Mouse (Mus musculus) heart, embryonic 15.5 days (tissue): ENCODE data around the gene Kif6. TPM values are rescaled to one million over a fixed set of nuclear protein-coding genes. Genes with fewer than 3 reads are reported as not detected.

ENCODE experiments used
- ATAC-seq: fragments of 200-750 bp; cut with Nextera tagmentation; replicated peaks from 2 replicates; pipeline ENCODE4 v1.8.0; 2017; ENCODE audit warnings: low read depth, moderate TSS enrichment; ENCODE audit not compliant: insufficient number of reproducible peaks, insufficient read depth, low FRiP score
- H3K27ac ChIP-seq: fragments of 300-500 bp; sonication (generic); 2 replicates; pipeline ENCODE4 v1.5.1; 2015; ENCODE audit warnings: mild to moderate bottlenecking, inconsistent platforms
- H3K27me3 ChIP-seq: fragments of 300-500 bp; sonication (generic); 2 replicates; pipeline ENCODE4 v1.6.1; 2015; ENCODE audit warnings: inconsistent platforms
- H3K36me3 ChIP-seq: fragments of 300-500 bp; sonication (generic); 2 replicates; pipeline ENCODE4 v1.6.1; 2015; ENCODE audit warnings: mild to moderate bottlenecking, inconsistent platforms
- H3K4me1 ChIP-seq: fragments of 300-500 bp; sonication (generic); replicated peaks from 2 replicates; pipeline ENCODE4 v1.6.1; 2015; ENCODE audit warnings: inconsistent platforms
- H3K4me2 ChIP-seq: fragments of 300-500 bp; sonication (generic); 2 replicates; pipeline ENCODE4 v1.6.1; 2015; ENCODE audit warnings: inconsistent platforms, mild to moderate bottlenecking, moderate library complexity
- H3K4me3 ChIP-seq: fragments of 300-500 bp; sonication (generic); 2 replicates; pipeline ENCODE4 v1.5.1; 2015; ENCODE audit warnings: mild to moderate bottlenecking, inconsistent platforms
- H3K9ac ChIP-seq: fragments of 300-500 bp; sonication (generic); 2 replicates; pipeline ENCODE4 v1.6.1; 2015; ENCODE audit warnings: mild to moderate bottlenecking, inconsistent platforms
- H3K9me3 ChIP-seq: fragments of 300-500 bp; sonication (generic); replicated peaks from 2 replicates; pipeline ENCODE4 v1.6.1; 2016; ENCODE audit warnings: inconsistent platforms
- WGBS: fragments of 180-500 bp; shearing (Covaris S2); methylation state at CpG from one replicate; pipeline ENCODE4 v1.1.7; 2015; ENCODE audit warnings: mixed read lengths; 5-methylcytosine and 5-hydroxymethylcytosine counted together
- polyA plus RNA-seq: library from polyadenylated mRNA; unstranded; fragments of >200 nt; fragmentation: Nextera tagmentation; extraction: Ambion mirVana; gene quantifications from 2 replicates; pipeline ENCODE4 v1.2.1, GENCODE M21; 2015

Gene Kif6
- polyA plus RNA-seq: 1.7 and 1.9 TPM in 2 replicates

DNA sequence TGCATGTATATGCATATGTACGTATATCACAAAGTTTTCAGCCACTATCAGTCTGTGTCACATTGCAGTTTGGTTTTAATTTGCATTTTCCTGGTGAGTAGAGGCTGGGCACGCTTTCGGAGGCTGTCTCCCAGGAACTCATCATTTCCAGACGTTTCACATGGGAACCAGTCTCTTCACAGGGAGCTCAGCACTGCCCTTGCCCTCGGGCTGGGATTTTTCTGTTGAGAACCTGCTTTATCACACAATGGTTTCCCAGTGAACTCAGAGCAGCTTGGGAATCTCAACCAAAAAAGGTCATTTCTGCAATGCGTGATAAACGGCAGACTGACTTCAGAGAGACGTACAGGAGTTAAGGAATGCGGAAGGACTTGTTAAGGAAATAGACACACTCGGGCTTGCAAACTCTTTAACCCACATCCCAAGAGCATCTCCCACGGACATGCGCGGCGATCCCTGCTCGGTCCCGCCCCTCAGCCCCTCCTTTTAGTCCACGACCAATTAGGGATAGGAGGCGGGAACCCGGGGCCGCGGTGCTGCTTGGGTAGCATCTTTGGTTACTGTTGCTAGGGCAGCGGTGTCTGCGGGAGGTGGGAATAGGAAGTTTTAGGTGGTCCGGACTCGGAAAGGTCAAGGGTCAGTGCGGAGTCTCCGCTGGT, at the start of gene Kif6:
TSS of gene Kif6 (plus strand) at position 560 of the 659 bp plus-strand sequence.
- Histone ChIP-seq H3K4me3 (peak within 1 kb of the TSS; percentile 69), H3K4me1 (peaks cover 5% of the 10 kb centered on the region; the same call in 1 of the 2 replicates), H3K27ac (0 out of 2 replicates have a peak within 1 kb of the TSS, but pooled peaks have one; percentile 44), H3K27me3 (no peaks in the 10 kb centered on the region), H3K9ac (peak within 1 kb of the TSS; percentile 58), H3K36me3 (no peaks in the 10 kb centered on the region), H3K9me3 (no peaks in the 10 kb centered on the region), H3K4me2 (peak within 1 kb of the TSS; percentile 94)
- peak; percentile 92 for ATAC-seq
- WGBS: 3% methylated on average over 27 of the region's 27 CpGs

DNA sequence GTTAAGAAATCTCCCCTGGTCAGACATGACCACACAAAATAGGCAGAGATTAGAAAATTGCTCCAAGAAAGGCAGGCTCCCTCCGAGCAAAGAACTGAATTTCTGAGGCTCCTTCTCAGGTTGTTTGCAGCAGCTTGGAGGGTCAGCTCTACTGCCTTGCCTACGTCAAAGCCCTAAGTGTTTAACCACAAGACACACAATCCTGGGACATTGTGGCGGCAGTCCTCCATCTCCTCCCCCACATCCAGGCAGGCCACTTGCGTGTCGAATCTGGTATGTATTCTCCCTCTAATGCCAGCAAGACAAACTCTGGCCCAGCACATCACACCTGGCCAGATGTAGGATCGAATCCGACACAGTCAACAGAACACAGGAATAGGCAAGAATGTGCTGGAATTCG, 46.2 kb upstream of the Kif6 start:
- H3K4me2 ChIP-seq: no peak overlapping the region
- H3K27me3 ChIP-seq: peaks cover 5% of the 10 kb centered on the region; the same call in 1 of the 2 replicates
- WGBS: 77% methylated on average over 8 of the region's 8 CpGs
- H3K9ac ChIP-seq: no peak overlapping the region
- H3K4me1 ChIP-seq: peaks cover 6% of the 10 kb centered on the region
- no peaks in the 10 kb centered on the region for H3K36me3 ChIP-seq
- H3K27ac ChIP-seq: no peak overlapping the region
- no peak overlapping the region for H3K4me3 ChIP-seq
- no peak for ATAC-seq
- H3K9me3 ChIP-seq: no peaks in the 10 kb centered on the region

DNA sequence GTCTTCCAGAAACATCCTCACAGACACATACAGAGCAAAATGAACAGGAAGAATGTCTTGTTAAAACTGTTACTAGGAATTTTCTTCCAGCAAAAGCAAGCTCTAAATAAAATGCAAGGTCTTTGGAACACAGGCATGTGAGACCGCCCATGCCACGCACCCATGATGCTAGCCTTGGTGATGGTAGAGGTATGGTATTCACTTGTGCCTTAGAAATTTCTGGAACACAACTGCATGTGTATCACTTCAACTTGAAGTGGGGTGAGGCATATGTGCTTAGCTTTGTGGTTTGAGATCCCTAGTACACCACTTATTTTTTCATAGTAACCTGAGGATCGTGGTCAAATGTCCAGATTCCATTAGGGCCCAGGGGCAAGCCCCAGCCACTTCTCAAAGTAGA, 37.6 kb upstream of the Kif6 start:
- H3K4me3 ChIP-seq: no peak overlapping the region
- no peaks in the 10 kb centered on the region; the same call in 1 of the 2 replicates for H3K9me3 ChIP-seq
- over 99% methylated on average over 3 of the region's 3 CpGs for WGBS
- H3K27ac ChIP-seq: no peak overlapping the region
- H3K9ac ChIP-seq: no peak overlapping the region
- H3K4me2 ChIP-seq: no peak overlapping the region
- H3K4me1 ChIP-seq: no peaks in the 10 kb centered on the region
- H3K27me3 ChIP-seq: no peaks in the 10 kb centered on the region
- no peaks in the 10 kb centered on the region for H3K36me3 ChIP-seq
- ATAC-seq: no peak

DNA sequence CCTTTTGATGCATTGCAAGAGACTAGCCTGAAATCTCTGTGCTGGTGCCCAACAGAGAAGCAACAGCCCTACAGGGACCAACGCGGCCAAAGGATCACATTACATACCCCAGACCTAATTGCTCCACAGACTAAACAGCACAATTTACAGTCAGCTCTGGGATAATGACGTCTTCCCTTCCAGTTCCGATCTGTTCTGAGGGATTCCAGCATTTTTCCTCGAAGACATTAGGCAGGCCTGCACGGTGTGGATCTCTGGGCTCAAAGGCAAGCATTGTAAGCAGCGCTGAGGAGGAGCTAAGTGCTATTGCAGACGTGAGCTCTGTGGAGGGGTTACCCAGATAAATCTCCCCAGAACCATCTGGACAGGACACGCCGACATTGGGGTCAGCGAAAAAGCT, 32.5 kb upstream of the Kif6 start:
- WGBS: 52% methylated on average over 11 of the region's 11 CpGs
- no peak overlapping the region for H3K27ac ChIP-seq
- ATAC-seq: no peak

DNA sequence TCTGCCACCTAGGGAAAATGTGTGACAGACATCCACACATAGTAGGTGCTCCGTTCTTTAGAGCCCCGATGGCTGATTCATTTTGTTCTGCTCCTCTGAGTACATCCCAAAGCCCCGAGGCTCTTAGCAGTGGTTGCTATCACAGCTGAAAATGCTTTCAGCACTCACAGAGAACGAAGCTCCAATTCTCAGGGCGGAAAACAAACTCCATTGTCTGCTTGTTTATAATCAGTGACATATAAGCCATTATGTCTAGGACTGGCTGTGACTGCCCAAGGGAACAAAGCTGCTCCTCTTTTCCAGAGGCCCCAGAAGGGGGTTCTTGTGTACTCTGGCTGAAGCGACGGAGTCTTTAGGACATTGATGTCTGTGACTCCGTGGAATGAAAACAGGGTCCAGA, 24.9 kb upstream of the Kif6 start:
- Histone ChIP-seq H3K4me2 (no peak overlapping the region), H3K9me3 (no peaks in the 10 kb centered on the region), H3K9ac (no peak overlapping the region), H3K27me3 (no peaks in the 10 kb centered on the region), H3K27ac (no peak overlapping the region), H3K4me1 (no peaks in the 10 kb centered on the region), H3K36me3 (no peaks in the 10 kb centered on the region), H3K4me3 (no peak overlapping the region)
- ATAC-seq: no peak
- WGBS: 51% methylated on average over 8 of the region's 8 CpGs

More for the DNA sequence above, 32.5 kb upstream of the Kif6 start:
- H3K4me2 ChIP-seq: no peak overlapping the region
- no peak overlapping the region for H3K9ac ChIP-seq
- H3K4me3 ChIP-seq: no peak overlapping the region
- no peaks in the 10 kb centered on the region for H3K36me3 ChIP-seq
- H3K27me3 ChIP-seq: no peaks in the 10 kb centered on the region
- H3K9me3 ChIP-seq: no peaks in the 10 kb centered on the region
- H3K4me1 ChIP-seq: no peaks in the 10 kb centered on the region

DNA sequence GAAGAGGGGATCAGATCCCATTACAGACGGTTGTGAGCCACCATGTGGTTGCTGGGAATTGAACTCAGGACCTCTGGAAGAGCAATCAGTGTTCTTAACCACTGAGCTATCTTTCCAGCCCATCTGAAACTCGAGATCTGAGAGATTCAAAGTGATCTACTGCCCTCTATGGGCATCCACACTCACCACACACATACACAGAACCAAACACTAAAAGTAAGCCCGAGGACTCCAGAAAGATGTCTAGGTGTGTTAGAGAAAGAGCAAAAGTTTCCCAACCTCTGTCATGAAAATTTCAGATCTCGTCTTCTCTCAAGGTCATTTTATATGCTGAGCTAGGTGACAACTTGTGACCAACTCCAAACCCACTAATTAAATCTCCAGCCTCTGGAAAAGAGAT, 9.5 kb upstream of the Kif6 start:
- Histone ChIP-seq H3K36me3 (no peaks in the 10 kb centered on the region), H3K9ac (no peak overlapping the region), H3K27me3 (no peaks in the 10 kb centered on the region), H3K27ac (no peak overlapping the region), H3K9me3 (no peaks in the 10 kb centered on the region), H3K4me1 (no peaks in the 10 kb centered on the region), H3K4me3 (no peak overlapping the region), H3K4me2 (no peak overlapping the region)
- no peak for ATAC-seq
- WGBS: 77% methylated on average over 4 of the region's 4 CpGs

DNA sequence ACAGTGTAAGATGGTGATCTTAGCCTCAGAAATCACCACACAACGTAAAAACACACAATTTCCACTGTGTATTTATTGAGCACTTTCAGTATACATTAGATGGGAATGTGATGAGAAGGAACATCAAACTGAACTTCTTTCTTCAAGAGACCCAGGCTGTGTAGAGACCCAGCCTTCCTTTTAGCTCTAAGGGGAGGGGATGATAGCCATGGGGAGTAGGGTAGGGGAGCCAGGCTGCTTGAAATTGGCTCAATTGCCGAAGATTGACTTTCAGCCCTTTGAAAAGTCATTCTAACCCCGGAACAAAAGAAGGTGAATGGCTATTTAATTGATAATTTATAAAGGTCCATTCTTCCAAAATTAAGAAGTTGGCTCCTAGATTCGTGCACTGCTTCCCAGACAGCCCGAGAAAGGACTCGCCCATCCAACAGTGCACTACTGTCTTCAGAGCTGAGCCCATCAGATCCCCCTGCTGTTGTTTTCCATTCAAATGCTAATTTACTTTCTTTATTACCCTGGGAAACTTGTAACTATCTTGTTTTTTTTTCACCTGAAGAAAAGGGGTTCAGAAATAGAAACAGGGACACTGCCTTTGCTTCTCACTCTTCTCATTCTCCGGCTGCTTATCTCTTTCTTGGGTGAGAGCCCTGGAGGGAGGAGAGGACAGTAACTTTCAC, 7.4 kb upstream of the Kif6 start:
- 60% methylated on average over 7 of the region's 7 CpGs for WGBS
- Histone ChIP-seq H3K4me1 (no peaks in the 10 kb centered on the region), H3K4me2 (no peak overlapping the region), H3K9me3 (no peaks in the 10 kb centered on the region), H3K27me3 (no peaks in the 10 kb centered on the region), H3K36me3 (no peaks in the 10 kb centered on the region), H3K9ac (no peak overlapping the region), H3K27ac (no peak overlapping the region), H3K4me3 (no peak overlapping the region)
- ATAC-seq: no peak

DNA sequence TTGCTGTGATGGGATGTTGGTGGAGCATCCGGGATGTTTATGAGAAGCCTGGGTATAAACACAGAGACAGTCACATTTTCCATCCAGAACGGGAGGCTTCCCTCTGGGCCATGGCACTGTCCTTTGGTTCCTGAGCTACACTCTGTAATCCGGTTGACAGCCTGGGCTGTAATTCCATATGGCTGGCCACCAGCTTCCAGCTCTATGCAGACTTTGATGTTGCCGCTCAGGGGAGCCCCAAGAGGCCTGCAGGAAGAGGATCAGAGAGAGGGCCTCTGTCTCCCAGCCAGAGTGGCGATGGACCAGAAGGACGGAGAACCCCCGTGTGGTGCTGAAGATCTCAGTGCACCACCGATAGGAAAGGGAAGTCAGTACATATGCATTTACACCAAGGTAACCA, 4.6 kb upstream of the Kif6 start:
- Histone ChIP-seq H3K9me3 (no peaks in the 10 kb centered on the region), H3K27ac (no peak overlapping the region), H3K9ac (no peak overlapping the region), H3K27me3 (no peaks in the 10 kb centered on the region), H3K4me2 (no peak overlapping the region), H3K36me3 (no peaks in the 10 kb centered on the region), H3K4me3 (no peak overlapping the region), H3K4me1 (peaks cover 5% of the 10 kb centered on the region; the same call in 1 of the 2 replicates)
- no peak for ATAC-seq
- 50% methylated on average over 8 of the region's 8 CpGs for WGBS

DNA sequence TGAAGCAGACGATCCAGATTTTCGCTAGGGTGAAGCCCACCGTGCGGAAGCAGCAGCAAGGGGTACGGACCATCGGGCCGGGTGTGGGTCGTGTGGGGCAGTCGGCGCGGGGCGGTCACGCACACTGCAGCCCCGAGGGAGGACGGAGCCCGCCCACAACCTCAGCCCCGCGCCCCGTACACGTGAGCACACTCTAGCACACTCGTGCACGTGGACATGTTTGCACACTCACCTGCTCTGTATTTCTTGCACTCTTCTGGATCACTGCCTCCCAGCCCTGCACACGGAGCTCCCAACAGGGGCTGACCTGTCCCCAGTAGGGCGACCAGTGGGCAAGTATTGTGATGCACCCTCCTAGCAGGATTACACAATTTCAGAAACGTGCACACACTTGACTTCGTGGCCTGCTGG, 310 bp downstream of the Kif6 start:
- Histone ChIP-seq H3K4me1 (peaks cover 5% of the 10 kb centered on the region; the same call in 1 of the 2 replicates), H3K9me3 (no peaks in the 10 kb centered on the region), H3K4me3 (peak overlapping the region; percentile 69), H3K36me3 (no peaks in the 10 kb centered on the region), H3K27ac (no peak overlapping the region), H3K27me3 (no peaks in the 10 kb centered on the region), H3K4me2 (peak overlapping the region; percentile 94), H3K9ac (peak overlapping the region; percentile 58)
- peak; percentile 72 for ATAC-seq
- under 1% methylated on average over 26 of the region's 26 CpGs for WGBS

DNA sequence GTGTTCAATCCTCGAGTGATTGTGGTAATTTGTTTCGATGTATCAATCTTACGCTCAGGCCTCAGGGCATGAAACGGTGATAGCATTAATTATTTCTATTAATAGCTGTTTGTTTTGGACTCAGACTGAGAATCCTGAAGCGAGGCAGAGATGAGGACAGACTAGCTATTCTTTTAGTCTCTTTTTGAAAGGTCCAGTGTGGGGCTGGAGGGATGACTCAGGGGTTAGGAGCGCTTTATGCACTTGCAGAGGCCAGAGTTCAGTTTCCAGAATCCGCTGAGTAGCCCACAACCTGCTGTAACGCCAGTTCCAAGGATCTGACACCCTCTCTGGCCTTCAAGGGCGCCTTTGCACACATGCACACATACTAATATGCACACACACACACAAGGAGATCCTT, 9.6 kb downstream of the Kif6 start:
- Histone ChIP-seq H3K4me3 (no peak overlapping the region), H3K36me3 (no peaks in the 10 kb centered on the region), H3K9me3 (no peaks in the 10 kb centered on the region), H3K4me2 (no peak overlapping the region), H3K27me3 (no peaks in the 10 kb centered on the region), H3K4me1 (peaks cover 30% of the 10 kb centered on the region), H3K27ac (peak overlapping the region; percentile 38), H3K9ac (no peak overlapping the region)
- ATAC-seq: no peak
- 49% methylated on average over 9 of the region's 9 CpGs for WGBS

DNA sequence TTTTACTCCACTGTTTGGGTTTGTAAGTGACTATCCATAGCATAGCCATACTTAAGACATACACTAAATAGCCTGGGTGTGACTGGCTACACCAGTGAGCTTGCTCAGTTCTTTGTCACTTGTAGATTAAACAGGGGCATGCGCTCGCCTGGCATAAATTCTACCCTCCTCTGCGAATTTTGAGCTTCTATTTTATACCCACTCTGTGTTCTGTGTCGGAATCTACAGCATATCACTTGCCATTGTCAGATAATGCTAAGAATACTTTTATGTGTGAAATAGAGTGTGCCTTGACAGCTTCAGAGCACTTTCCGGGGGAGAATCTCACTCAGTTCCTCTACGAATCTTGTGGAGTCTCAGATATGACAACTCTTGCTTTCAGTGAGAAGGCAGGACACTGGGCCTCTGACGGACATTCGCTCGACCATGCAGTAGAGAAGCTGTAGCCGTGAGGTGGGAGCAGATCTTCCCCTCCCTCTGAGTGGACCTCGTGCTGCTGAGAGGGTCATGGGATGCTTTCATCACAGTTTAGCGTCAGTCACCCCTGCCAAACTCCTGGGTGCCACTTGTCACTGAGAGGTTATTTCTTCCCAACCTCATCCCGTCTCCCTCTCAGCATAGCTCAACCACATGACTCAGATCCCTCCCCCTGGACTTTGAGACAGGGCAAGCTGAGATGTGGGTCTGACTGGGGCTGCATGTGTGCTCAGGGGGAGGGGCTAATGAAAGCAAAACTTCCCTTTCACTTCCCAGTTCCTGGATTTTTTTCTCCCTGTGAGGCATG, 12.3 kb downstream of the Kif6 start:
- H3K27ac ChIP-seq: peak overlapping the region; percentile 75

More for the DNA sequence above, 12.3 kb downstream of the Kif6 start:
- H3K4me3 ChIP-seq: no peak overlapping the region
- no peaks in the 10 kb centered on the region for H3K9me3 ChIP-seq
- 46% methylated on average over 13 of the region's 13 CpGs for WGBS
- no peaks in the 10 kb centered on the region for H3K27me3 ChIP-seq
- peak; percentile 83 for ATAC-seq
- no peak overlapping the region for H3K9ac ChIP-seq
- H3K36me3 ChIP-seq: no peaks in the 10 kb centered on the region
- H3K4me2 ChIP-seq: no peak overlapping the region
- peaks cover 30% of the 10 kb centered on the region for H3K4me1 ChIP-seq
